Mouse (Mus musculus) B cell, adult 62 days (primary cell): ENCODE data around the gene Oit3. TPM values are rescaled to one million over a fixed set of nuclear protein-coding genes. Genes with fewer than 3 reads are reported as not detected.

ENCODE experiments used
- total RNA-seq: library from RNA; stranded (reverse); gene quantifications from 4 replicates; pipeline ENCODE4 v1.2.4, GENCODE M21; 2023

The Oit3 gene
- not detected in 4 replicates for total RNA-seq

GRCm38 (mm10) chr10:59441735-59442134 lies at the start of gene Oit3:
TSS of gene Oit3 (minus strand) at chr10:59441778.

GRCm38 (mm10) chr10:59402899-59403792 lies 38.4 kb downstream of the Oit3 start, which contains the start of gene Pla2g12b:
TSS of gene Pla2g12b (plus strand) at chr10:59403660.

GRCm38 (mm10) chr10:59395461-59395860 lies 46.1 kb downstream of the Oit3 start, which contains the start of gene Gm10273:
TSS of gene Gm10273 (plus strand) at chr10:59395632.

Other genes with a start within 250 kb of the Oit3 start
- gene Sept10, start 219.9 kb downstream of the Oit3 start, total RNA-seq: 1.6 to 3.8 TPM (median 2.1 TPM) in 4 replicates
- 3.0 to 4.5 TPM (median 4.2 TPM) in 4 replicates for gene Sowahc, start 219.8 kb downstream of the Oit3 start, total RNA-seq
- gene P4ha1, start 118.5 kb downstream of the Oit3 start, total RNA-seq: 8.6 to 11.8 TPM (median 9.2 TPM) in 4 replicates
- gene Gm10273, start 46.1 kb downstream of the Oit3 start, total RNA-seq: 4.0 to 14.3 TPM (median 8.3 TPM) in 4 replicates
- not detected in 4 replicates for gene Pla2g12b, start 38.1 kb downstream of the Oit3 start, total RNA-seq
- not detected in 4 replicates for gene Gm10322, start 174.3 kb upstream of the Oit3 start, total RNA-seq
- gene Mcu, start 174.9 kb upstream of the Oit3 start, total RNA-seq: 19.2 to 22.1 TPM (median 21.3 TPM) in 4 replicates